Mouse (Mus musculus) spleen, adult 12 weeks (tissue): ENCODE measurements around the gene Disp1.

Source experiments
- DNase-seq: peaks from one replicate; pipeline ENCODE4 v3.0.0; 2022; ENCODE audit warnings: low spot score

Disp1 gene

DNA sequence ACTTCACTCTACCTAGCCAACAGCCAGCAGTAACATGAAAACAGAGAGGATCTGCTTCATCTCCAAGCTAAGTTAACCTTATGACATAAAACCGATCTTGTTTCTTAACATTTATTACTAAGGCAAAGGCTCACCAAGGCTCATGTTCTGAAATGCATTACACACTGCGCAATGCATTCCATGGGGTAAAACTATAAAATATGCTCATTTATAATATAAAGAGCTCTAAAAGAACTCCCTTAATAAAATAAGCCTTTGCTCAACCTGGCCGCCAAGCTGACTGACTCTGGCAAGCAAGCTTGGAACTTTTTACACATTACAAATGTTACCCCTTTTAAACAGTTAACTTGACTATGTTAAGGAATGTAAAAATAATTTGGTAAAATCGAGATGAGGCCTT lies 94.1 kb downstream of the Disp1 start:
- DNase-seq = no peak

DNA sequence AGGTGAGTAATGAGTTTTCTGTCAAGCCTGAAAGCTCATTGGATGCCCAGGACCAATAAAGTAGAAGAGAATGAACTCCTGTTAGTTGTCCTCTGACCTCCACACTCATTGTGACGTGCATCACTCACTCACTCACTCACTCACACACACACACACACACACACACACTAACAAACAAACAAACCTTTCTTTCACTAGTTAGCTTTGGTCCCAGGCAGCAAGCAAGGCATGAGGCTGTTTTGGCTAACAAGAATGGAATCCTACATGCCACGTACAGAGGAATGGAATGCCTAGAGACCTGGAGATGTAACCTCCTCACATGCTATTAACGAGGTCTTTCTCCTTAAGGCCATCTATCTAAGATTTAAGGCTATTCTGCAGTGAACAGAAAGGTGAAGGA lies 97.6 kb downstream of the Disp1 start:
- no peak for DNase-seq

DNA sequence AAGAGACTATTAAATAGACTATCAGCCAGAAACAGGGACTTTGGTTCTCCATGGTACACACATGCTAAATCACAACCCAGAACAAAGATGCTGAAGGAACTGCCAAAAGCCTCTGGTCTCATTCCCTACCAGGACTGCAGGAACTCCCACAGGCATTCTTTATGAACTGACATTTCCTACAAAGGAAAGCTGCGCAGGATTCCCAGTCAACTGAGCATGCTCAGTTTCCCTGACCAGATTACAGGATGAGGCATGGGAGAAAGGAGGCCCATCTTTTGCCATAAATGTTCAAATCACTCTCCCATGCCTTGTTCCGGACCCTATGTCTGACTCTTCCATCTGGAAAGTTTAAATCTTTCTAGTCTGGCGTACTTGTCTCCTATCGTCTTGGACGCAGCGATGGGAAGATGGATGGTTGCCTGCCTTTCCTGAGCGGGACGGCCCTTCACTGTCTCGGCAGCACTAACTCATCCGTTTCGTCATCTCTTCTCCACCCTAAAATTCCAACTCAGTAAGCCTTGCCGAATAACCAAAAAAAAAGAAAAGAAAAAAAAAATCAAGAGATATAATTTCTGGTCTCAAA lies 100.9 kb downstream of the Disp1 start:
- DNase-seq = no peak

DNA sequence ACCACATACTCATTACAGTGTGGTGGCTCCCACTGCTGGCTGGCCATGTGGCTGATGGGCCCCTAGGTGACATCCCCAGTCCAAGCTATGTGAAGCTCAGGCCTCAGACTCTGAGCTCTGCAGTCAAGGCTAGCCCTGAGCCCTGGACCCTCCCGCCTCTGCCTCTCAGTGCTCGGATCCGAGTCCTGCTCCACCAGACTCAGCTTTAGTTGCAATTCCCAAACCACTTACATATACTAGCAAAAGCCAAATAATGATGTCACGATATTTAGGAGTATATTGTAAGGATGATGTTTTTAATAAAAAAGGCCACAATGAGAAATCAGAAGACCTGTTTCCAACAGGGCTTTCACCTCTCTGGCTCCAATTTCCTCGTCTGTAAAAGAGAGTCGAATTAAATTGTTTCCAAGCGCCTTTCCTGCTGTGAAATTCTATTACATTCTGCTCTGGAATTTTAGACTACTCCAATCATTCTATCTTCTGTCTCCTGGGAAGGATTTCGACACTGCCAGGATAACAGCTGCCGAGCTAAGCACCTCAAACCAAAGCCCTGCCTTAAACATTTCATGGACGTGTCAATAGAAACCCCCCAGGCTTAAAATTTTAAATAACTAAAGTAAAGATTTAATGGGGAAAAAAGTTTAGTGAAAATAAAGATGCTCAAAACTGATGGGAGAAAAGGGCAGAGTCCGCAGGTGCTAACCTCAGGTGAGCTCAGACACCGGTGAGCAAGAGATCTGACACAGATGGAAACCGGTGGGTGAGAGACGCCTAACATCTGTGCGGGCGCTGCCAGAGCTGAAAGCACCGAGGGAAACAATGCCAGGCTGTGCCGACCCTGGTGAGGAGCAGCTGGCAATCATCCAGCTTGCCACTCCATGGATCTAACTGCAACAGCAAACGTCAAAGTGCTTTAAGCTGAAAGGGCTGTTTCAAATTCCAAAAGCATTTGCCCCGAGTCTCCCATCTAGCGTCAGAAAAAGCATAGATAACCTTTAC lies 103.2 kb downstream of the Disp1 start:
- DNase-seq = no peak

DNA sequence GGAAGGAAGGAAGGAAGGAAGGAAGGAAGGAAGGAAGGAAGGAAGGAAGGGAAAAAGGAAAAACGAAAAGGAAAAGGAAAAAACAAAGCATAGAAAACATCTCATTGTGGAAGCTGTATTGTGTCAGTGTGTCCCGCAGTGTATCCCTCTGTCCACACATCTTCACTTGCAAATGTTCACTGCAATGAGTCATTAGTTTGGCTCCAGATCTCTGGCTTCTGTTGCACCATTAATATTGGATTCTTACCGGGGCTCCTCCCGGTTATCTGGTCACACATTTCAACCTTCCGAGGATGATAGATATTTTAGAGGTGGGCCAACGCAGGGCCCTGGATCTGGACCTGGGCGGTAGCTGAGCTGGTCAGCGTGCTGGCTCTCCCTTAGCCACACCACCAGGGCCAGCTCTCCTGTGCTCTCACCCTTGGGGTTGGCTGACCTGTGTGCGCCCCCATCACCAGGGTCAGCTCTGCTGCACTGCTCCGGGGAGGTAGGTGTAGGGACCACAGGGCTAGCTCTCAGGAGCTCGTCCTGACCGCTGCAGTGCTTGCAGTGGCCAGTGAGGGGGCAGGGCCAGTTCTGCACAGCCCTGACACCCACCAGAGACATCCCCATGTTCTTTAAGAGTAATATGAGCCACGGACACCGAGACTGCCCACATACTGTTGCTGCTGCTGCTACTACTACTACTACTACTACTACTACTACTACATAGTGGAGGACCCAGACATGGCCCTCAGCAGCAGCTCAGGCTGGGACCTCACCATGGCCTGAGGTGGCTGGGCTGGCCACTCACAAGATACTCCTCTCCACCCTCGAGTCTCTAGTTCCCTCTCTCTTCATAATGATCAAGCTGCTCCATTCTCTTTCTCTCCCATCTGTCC lies 104.1 kb downstream of the Disp1 start:
- no peak for DNase-seq

DNA sequence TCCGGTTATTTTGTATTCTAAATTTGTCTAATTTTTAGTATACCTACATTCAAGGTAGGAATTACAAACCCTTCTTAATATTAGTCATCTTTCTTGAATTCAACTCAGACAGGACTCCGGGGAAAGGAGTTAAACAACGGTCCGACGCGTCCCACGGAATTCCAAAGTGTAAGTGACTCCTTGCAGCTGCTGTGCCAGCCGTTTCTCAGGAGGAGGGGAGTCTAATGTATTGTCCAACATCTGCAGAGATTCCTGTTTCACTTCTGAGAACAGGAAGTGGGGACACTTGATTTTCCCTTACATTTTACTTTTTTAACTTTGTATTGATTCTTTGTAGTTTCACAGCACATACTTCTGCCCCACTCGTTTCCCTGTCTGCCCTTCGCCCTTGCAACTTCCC lies 104.9 kb downstream of the Disp1 start:
- no peak for DNase-seq

DNA sequence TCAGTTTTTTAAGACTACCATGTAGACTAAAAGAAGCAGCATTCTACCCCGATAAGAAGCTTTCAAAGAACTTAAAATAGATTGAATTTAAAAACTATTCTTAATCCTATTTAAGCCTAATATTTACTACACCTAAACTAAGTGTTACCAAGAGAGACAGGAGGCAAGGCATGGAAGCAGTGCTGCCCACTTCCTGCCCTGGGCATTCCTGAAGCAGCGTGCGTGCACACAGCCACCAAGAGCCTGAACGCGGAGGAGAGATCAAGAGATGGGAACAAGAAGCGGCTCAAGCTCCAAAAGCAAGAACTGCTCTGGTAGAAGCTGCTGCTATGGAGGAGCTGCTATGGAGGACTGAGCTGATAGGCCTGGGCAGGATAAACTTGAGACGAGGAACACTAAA lies 106.2 kb downstream of the Disp1 start:
- no peak for DNase-seq

DNA sequence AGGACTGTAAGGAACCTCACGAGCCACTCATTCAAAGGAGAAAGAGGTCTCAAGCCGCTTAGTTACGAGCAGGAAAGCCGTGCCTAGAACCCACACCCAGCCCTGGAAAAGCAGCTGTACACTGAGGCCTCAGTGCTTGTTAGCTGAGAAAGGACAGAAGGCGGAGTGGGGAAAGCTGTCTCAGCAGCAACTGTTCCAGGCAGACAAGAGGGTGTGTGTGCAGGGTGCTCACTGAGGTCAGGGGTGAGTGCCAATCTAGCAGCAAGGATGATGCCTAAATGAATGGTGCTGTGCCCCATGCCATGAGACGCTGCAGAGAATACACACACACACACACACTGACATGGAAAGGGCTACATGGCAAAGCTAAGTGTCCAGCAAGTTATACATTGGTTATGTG lies 106.8 kb downstream of the Disp1 start:
- no peak for DNase-seq

DNA sequence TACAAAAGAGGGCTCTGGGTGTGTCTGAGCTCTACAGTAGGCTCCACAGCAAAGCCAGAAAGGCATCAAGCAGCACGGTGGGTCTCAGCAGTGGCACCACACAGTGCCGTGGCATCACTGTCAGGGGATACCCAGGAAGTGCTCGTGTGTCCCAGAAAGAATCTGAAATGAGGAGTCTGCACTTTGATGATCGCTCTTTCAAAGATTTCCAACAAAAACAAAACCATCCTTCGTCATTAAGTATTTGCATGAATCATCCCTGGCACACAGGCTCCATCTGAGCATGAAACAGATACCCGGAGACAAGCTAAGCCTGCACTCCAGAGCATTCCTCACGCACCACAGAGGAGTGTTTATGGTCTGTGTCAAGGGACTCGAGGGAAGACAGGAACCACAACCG lies 107.8 kb downstream of the Disp1 start:
- no peak for DNase-seq

DNA sequence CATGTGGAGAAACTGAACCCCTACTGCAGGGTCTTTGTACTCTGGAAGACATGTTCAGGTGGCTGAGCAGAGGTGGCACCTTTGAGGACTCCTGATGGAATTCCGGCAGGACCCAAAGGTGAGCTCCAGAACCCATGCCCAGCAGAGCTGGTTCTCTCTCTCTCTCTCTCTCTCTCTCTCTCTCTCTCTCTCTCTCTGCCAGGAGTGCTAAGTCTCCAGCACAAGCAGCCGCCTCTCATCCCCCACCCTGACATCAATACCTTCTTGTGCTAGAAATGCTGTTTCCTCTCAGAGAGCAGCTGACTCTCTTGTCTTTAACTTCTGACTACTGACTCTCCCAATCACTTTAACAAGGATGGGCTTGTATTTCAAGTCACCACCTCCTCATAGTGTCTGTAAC lies 113.8 kb downstream of the Disp1 start:
- no peak for DNase-seq

DNA sequence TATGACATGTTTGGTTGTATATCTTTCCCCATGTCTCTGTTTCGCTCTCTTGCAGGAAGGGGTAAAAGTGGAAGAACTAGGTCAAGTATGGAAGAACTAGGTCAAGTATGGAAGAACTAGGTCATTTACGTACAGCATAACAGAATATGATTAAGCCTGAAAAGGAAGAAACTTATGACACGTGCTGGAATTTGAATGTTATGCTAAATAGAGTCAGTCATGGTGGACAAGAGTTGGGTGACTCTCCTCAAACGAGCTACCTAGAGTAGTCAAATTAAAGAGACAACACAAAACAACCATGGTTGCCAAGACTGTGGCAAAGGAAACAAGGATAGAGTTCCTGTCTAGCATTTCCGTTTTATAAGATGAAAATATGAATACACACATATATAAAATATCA lies 116.6 kb downstream of the Disp1 start:
- no peak for DNase-seq

DNA sequence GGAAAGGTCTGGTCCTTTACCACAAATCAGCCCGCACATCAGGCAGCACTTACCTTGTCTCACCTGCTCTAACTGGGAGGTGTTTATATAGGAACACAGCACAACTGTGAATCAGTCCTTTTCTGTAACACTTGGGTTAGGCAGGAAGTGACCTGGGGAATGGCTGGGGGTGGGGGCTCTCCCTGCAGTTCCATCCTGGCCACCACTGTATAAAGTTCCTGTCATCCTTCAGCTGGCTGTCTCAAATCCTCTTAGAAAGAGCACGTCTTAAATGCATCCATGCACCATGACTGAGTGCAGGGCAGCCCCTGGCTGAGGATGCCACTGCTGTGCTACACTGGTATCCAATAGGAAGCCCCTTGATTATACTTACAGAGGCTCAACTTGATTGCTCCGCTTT lies 118.5 kb downstream of the Disp1 start:
- DNase-seq = no peak

DNA sequence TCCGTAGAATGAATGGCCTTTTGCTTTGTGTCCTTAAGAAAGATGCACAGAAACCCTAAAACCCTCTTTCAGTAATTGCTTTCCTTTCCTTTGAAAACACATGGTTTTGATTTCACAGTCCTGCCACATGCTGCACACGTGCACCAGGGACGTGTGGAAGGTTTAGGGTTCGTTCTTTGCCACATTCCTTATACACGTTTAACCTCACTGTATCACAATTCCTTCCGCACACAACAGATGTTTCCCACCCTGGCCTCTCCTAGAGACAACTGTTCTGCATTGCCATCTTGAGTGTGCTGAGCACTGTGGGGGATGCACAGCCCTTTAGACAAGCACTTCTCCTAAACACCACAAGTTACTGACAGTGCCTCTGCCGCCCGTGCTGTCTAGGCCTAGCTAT lies 119.2 kb downstream of the Disp1 start:
- no peak for DNase-seq

DNA sequence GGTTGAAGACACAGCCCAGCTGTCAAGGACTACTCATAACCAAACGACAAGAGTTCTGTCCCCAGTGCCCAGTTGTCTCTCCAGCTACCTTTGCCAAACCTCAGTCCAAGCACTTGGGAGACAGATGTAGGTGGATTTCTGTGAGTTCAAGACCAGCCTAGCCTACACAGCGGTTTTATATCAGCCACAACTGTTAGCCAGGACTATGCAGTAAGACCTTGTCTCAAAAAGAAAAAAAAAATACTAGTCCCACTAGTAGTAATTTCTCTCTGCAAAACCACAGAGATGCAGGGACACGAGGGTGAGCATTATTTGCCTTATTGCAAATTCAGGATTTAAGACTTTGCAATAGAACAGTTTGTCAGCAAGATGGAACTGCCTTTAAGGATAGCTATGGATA lies 120.0 kb downstream of the Disp1 start:
- no peak for DNase-seq

DNA sequence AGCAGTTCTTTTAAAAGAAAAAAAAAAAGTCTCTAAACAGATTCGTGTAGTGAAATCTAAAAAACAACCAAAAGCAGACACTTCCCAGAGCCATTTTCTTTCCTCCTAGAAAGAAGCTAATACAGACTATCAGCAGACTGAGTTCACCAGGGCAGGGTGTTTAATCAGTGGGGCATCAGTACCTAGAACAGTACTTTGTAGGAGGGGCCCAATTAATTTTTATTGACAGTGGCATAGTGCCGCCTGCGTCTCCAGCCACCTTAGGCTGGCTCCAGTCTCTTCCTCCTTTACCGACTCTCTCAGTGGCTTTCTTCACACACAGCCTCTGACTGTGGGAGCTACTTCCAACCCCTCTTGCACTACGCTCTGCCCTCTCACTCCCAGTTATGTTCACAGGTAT lies 121.1 kb downstream of the Disp1 start:
- DNase-seq = no peak

DNA sequence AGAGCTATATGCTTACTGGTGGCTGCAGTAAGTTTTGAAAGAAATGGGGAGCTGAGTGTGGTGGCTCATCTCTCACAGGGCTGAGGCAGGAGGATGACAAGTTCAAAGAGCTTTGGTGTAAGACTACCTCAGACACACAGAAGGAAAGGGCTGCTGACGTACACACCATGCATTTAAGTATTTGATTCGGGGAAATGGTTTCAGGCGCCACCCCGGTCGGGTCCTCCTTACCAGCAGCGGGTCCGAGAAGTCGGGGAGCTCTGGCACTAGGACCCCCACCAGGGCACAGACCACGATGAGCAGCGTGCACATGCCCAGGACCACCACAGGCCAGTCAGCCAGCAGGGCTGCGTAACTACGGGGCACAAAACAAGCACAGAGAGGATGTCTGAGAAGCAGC lies 121.6 kb downstream of the Disp1 start:
- DNase-seq = no peak

DNA sequence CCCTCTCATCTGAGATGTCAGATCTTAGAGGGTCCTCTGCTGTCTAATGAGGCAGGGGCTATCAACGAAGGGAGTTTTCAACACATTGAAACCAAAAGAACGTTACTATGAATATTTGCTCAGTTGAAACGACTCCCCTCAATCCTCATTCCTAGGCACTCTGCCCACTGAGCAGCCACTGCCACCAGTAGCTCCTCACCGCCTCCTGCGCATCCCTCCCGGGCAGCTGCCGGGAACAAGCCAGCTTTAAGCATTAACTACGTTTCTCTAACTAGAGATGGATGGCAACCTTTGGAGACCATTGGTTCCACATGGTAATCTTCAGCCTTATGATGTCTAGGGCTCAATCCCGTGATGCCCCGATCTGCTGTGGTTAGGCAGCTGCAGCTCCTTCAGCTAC lies 123.7 kb downstream of the Disp1 start:
- DNase-seq = no peak

DNA sequence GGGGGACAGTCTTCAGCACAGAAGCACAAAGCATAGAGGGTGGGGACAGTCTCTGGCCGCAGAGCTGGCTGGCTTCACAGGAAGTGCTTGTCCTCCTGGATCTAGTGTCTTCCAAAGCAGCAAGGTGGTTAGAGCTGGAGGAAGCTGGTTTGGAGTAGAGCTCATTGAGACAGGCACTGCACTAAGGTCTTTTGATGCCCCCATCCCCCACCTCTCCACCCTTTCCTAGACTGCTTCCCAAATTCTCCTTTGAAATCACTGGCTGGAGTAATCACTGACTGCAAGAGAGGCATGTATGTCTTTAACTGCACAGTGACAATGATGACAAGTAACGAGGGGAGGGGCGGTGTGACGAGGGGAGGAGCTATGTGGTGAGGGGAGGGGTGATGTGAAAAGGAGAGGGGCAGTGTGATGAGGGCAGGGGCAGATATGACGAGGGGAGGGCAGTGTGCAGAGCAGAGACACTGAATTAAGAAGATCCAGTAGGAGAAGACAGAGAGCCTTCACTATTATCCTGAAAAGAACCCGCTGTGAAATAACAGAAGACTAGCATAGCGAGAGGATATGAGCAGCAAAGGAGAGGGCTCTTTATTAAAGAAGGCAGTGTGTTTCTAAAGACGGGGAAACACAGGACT lies 125.8 kb downstream of the Disp1 start:
- DNase-seq = no peak

DNA sequence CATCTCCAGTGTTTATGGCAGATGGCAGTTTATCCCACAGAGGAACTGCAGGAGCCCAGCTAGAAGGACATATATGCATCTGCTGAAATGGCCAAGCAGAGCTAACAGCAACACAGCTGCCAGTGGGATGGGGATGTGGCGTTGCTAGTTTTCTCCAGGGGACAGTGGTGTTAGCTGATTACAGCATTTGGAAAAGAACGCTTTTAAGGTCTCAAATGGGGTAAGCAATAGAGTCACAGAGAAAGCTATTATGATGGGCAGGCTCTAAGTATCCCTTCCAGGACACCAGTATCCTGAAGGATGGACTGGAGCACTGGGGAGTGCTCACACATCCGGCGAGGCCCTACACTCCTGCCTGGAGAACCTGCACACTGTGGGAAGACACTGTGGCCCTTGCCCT lies 129.0 kb downstream of the Disp1 start:
- no peak for DNase-seq

DNA sequence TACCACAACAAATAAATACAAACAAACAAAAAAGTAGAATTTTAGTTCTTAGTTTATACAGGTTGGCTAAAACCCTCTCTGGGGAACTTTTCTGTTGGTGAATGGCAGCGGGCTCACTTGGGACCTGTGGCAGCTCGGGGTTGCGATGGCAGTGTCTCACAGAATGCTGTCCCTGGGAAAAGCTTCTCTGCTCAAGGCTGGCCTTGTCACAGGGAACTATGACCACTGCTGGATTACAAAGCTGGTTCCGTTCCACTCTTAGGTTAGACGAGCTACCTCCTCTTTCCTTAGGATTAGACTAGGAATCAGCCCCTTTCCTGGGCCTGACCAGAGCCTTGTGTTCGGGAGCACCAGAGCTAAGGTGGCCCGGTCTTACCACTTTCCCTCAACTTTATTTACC lies 130.1 kb downstream of the Disp1 start:
- no peak for DNase-seq

DNA sequence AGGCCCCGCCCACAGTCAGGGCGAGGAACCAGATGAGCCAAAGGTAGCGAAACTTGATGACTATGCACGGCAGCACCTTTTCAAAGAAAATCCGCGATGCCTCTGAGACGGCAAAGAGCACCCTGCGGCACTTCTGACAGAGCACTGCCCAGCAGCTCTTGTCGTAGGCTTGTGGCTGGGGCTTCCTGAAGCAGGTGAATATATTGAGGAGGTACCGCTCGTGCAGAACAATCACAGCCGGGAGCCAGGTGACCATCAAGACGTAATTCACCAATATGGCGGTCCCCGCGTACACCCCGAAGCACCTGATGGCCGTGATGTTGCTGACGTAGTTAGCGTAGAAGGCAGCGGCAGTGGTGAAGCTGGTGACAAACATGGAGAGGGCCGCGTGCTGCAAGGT lies 132.7 kb downstream of the Disp1 start:
- no peak for DNase-seq

DNA sequence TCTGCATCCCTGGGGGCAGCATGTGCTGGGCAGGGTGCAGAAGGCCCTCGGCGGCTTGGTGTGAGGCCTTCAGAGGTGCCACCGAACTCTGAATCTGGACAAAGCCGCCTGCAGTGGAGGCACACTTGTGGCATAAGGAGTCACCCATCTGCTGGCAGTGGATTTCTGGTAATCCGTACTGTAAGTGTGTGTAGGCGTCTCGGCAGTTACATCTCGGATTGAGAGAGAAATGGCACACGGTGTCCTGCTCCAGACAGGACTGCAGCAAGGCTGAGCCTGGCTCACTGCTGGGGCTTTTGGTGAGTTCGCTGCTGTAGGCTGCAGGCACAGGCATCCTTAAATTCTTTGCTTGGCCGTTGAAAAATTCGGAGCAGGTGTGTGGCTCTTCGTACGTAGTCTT lies 134.5 kb downstream of the Disp1 start:
- no peak for DNase-seq
